Mouse (Mus musculus) lung, embryonic 16.5 days (tissue): ENCODE data around the gene 3110082I17Rik. TPM values are rescaled to one million over a fixed set of nuclear protein-coding genes. Genes with fewer than 3 reads are reported as not detected.

Experiments used
- ATAC-seq: fragments of 200-750 bp; cut with Nextera tagmentation; 2 replicates; pipeline ENCODE4 v1.8.0; 2017; ENCODE audit warnings: low read depth, mild to moderate bottlenecking, moderate library complexity
- H3K27ac ChIP-seq: fragments of 300-500 bp; sonication (generic); 2 replicates; pipeline ENCODE4 v1.5.1; 2014; ENCODE audit warnings: mild to moderate bottlenecking, control low read depth, low read length
- H3K27me3 ChIP-seq: fragments of 300-500 bp; sonication (generic); 2 replicates; pipeline ENCODE4 v1.6.1; 2014; ENCODE audit warnings: low read depth, low read length, mixed read lengths; ENCODE audit not compliant: control insufficient read depth, insufficient read depth
- H3K36me3 ChIP-seq: fragments of 300-500 bp; sonication (generic); 2 replicates; pipeline ENCODE4 v1.6.1; 2014; ENCODE audit warnings: low read length; ENCODE audit not compliant: control insufficient read depth, insufficient read depth
- H3K4me1 ChIP-seq: fragments of 300-500 bp; sonication (generic); replicated peaks from 2 replicates; pipeline ENCODE4 v1.6.1; 2014; ENCODE audit warnings: low read length, mixed read lengths; ENCODE audit not compliant: control insufficient read depth, insufficient read depth
- H3K4me2 ChIP-seq: fragments of 300-500 bp; sonication (generic); 2 replicates; pipeline ENCODE4 v1.6.1; 2014; ENCODE audit warnings: low read depth, low read length, control low read depth
- H3K4me3 ChIP-seq: fragments of 300-500 bp; sonication (generic); 2 replicates; pipeline ENCODE4 v1.5.1; 2014; ENCODE audit warnings: mild to moderate bottlenecking, low read length, control low read depth
- H3K9ac ChIP-seq: fragments of 300-500 bp; sonication (generic); 2 replicates; pipeline ENCODE4 v1.6.1; 2014; ENCODE audit warnings: low read length, control low read depth
- H3K9me3 ChIP-seq: fragments of 300-500 bp; sonication (generic); 2 replicates; pipeline ENCODE4 v1.6.1; 2016; ENCODE audit warnings: low read length; ENCODE audit not compliant: control insufficient read depth
- WGBS: fragments of 180-500 bp; shearing (Covaris S2); extraction: QIAGEN DNeasy Blood & Tissue Kit; methylation state at CpG from one replicate; pipeline ENCODE4 v1.1.7; 2014; 5-methylcytosine and 5-hydroxymethylcytosine counted together
- polyA plus RNA-seq: library from polyadenylated mRNA; unstranded; fragments of >200 nt; fragmentation: Nextera tagmentation; extraction: Ambion mirVana; gene quantifications from 2 replicates; pipeline ENCODE4 v1.2.1, GENCODE M21; 2015

3110082I17Rik gene
- polyA plus RNA-seq, 1 experiment from 2014 or later, result 38.6 TPM

- Histone ChIP-seq H3K36me3 (no peaks in the 10 kb centered on the region), H3K4me1 (no peaks in the 10 kb centered on the region; the same call in 1 of the 2 replicates), H3K9ac (0 out of 2 replicates have a peak overlapping the region, but pooled peaks have one; percentile 14), H3K4me3 (no peak overlapping the region), H3K27ac (no peak overlapping the region), H3K9me3 (no peaks in the 10 kb centered on the region), H3K27me3 (no peaks in the 10 kb centered on the region), H3K4me2 (no peak overlapping the region)
- WGBS, result 76% methylated on average over 14 of the region's 14 CpGs
- no peak for ATAC-seq
Observed at GRCm38 (mm10) chr5:139407121-139407885, 53.0 kb downstream of the 3110082I17Rik start.

- Histone ChIP-seq H3K4me1 (no peaks in the 10 kb centered on the region; the same call in 1 of the 2 replicates), H3K27ac (no peak overlapping the region), H3K9ac (no peak overlapping the region), H3K4me2 (no peak overlapping the region), H3K4me3 (no peak overlapping the region), H3K36me3 (no peaks in the 10 kb centered on the region), H3K9me3 (no peaks in the 10 kb centered on the region), H3K27me3 (no peaks in the 10 kb centered on the region)
- 56% methylated on average over 3 of the region's 3 CpGs for WGBS
- no peak for ATAC-seq
Observed at GRCm38 (mm10) chr5:139405953-139406352, 54.4 kb downstream of the 3110082I17Rik start.

GRCm38 (mm10) chr5:139405478-139405877 lies 54.8 kb downstream of the 3110082I17Rik start:
- Histone ChIP-seq H3K4me2 (no peak overlapping the region), H3K4me3 (no peak overlapping the region), H3K27ac (no peak overlapping the region), H3K36me3 (no peaks in the 10 kb centered on the region), H3K4me1 (no peaks in the 10 kb centered on the region; the same call in 1 of the 2 replicates), H3K27me3 (no peaks in the 10 kb centered on the region), H3K9ac (no peak overlapping the region), H3K9me3 (no peaks in the 10 kb centered on the region)
- WGBS, result 70% methylated on average over 7 of the region's 7 CpGs
- no peak for ATAC-seq

- H3K27ac ChIP-seq, result no peak within 1 kb of the TSS
- 75% methylated on average over 6 of the region's 6 CpGs for WGBS
Observed at GRCm38 (mm10) chr5:139404801-139405401, 55.4 kb downstream of the 3110082I17Rik start, which contains the start of gene C130050O18Rik. C130050O18Rik (plus strand) TSS chr5:139405280.

GRCm38 (mm10) chr5:139403692-139404260 lies 56.6 kb downstream of the 3110082I17Rik start:
- whole genome bisulfite sequencing, result 80% methylated on average over 8 of the region's 8 CpGs
- Histone ChIP-seq H3K27ac (no peak overlapping the region), H3K27me3 (no peaks in the 10 kb centered on the region), H3K4me2 (no peak overlapping the region), H3K4me1 (no peaks in the 10 kb centered on the region), H3K9ac (no peak overlapping the region), H3K4me3 (no peak overlapping the region), H3K9me3 (no peaks in the 10 kb centered on the region), H3K36me3 (no peaks in the 10 kb centered on the region)
- no peak for ATAC-seq

More at GRCm38 (mm10) chr5:139404801-139405401, 55.4 kb downstream of the 3110082I17Rik start, which contains the start of gene C130050O18Rik:
- Histone ChIP-seq H3K9ac (no peak within 1 kb of the TSS), H3K9me3 (no peaks in the 10 kb centered on the region), H3K4me3 (no peak within 1 kb of the TSS), H3K4me1 (no peaks in the 10 kb centered on the region; the same call in 1 of the 2 replicates), H3K36me3 (no peaks in the 10 kb centered on the region), H3K4me2 (no peak within 1 kb of the TSS), H3K27me3 (no peaks in the 10 kb centered on the region)
- ATAC-seq, result no peak

- no peaks in the 10 kb centered on the region for H3K27me3 ChIP-seq
- 91% methylated on average over 2 of the region's 2 CpGs for WGBS
- no peak overlapping the region for H3K4me2 ChIP-seq
- no peak for ATAC-seq
- no peaks in the 10 kb centered on the region for H3K9me3 ChIP-seq
- H3K4me3 ChIP-seq, result no peak overlapping the region
- H3K36me3 ChIP-seq, result no peaks in the 10 kb centered on the region
- H3K9ac ChIP-seq, result no peak overlapping the region
- peaks cover 4% of the 10 kb centered on the region for H3K4me1 ChIP-seq
- no peak overlapping the region for H3K27ac ChIP-seq
Observed at GRCm38 (mm10) chr5:139402106-139402505, 58.2 kb downstream of the 3110082I17Rik start.

- ATAC-seq, result no peak
- WGBS, result 75% methylated on average over 14 of the region's 14 CpGs
- H3K36me3 ChIP-seq, result no peaks in the 10 kb centered on the region
- no peaks in the 10 kb centered on the region for H3K9me3 ChIP-seq
- H3K4me1 ChIP-seq, result peaks cover 4% of the 10 kb centered on the region
- no peak overlapping the region for H3K4me3 ChIP-seq
- no peak overlapping the region for H3K9ac ChIP-seq
- no peak overlapping the region for H3K27ac ChIP-seq
- H3K4me2 ChIP-seq, result no peak overlapping the region
- no peaks in the 10 kb centered on the region for H3K27me3 ChIP-seq
Observed at GRCm38 (mm10) chr5:139399991-139400390, 60.3 kb downstream of the 3110082I17Rik start.

- Histone ChIP-seq H3K9ac (0 out of 2 replicates have a peak overlapping the region, but pooled peaks have one; percentile 23), H3K36me3 (no peaks in the 10 kb centered on the region), H3K27me3 (no peaks in the 10 kb centered on the region), H3K27ac (no peak overlapping the region), H3K4me1 (peaks cover 4% of the 10 kb centered on the region), H3K4me2 (no peak overlapping the region), H3K4me3 (no peak overlapping the region), H3K9me3 (no peaks in the 10 kb centered on the region)
- WGBS, result 74% methylated on average over 5 of the region's 5 CpGs
- ATAC-seq, result 0 out of 2 replicates have a peak, but pooled peaks have one; percentile 18
Observed at GRCm38 (mm10) chr5:139398786-139399185, 61.5 kb downstream of the 3110082I17Rik start.
